Mouse (Mus musculus): ENCODE results near the gene Slc12a5. TPM values are rescaled to one million over a fixed set of nuclear protein-coding genes. Genes with fewer than 3 reads are reported as not detected.
A peak's percentile ranks its signal among the peaks of the same experiment; 100 is the strongest.

The Slc12a5 gene
- 100 to 1,000 TPM; 451 to 495 TPM for total RNA-seq (2021)
- long read RNA-seq, experiment 1, partial matches to known transcripts: 129 of 130 reads
- long read RNA-seq, experiment 1, other reads (novel, unspliced or antisense): 0 of 130 reads
- long read RNA-seq, experiment 2, partial matches to known transcripts: 56 of 109 reads
- long read RNA-seq, experiment 2, other reads (novel, unspliced or antisense): 49 of 109 reads

- peak in 1 of 2 experiments; percentile 64 for DNase-seq (ENCODE audit: low spot score in 2 of 2)
- intact Hi-C loops (cut with DNase I): loop anchor here (5.0 to 10.0 kb wide), 4 partner anchors 71 to 401 kb away; partner anchors contain the start of genes Ncoa5 and Slc35c2
These were observed at the start of gene Slc12a5 for GRCm38 (mm10) chr2:164960716-164961441. Slc12a5 (plus strand) TSS chr2:164960802.

GRCm38 (mm10) chr2:164911086-164912048 is 49.2 kb upstream of the Slc12a5 start, which contains the start of gene Zfp335:
Zfp335 (minus strand) TSS chr2:164911757.
- intact Hi-C loops (cut with DNase I): no loop called here
- peak; percentile 91 to 92 for DNase-seq (ENCODE audit: low spot score in 2 of 2)

GRCm38 (mm10) chr2:164912151-164912550 is 48.5 kb upstream of the Slc12a5 start:
- peak; percentile 69 to 92 for DNase-seq (ENCODE audit: low spot score in 2 of 2)
- intact Hi-C loops (cut with DNase I): no loop called here

- intact Hi-C loops (cut with DNase I): no loop called here
- DNase-seq (ENCODE audit: low spot score in 2 of 2): no peak
These were observed 47.7 kb upstream of the Slc12a5 start for GRCm38 (mm10) chr2:164912749-164913427.

- intact Hi-C loops (cut with DNase I): no loop called here
- peak in 1 of 2 experiments; percentile 62 for DNase-seq (ENCODE audit: low spot score in 2 of 2)
These were observed 47.2 kb upstream of the Slc12a5 start for GRCm38 (mm10) chr2:164913428-164913786.

- no peak for DNase-seq (ENCODE audit: low spot score in 2 of 2)
- intact Hi-C loops (cut with DNase I): no loop called here
These were observed 43.8 kb upstream of the Slc12a5 start for GRCm38 (mm10) chr2:164916820-164917219.

GRCm38 (mm10) chr2:164917371-164917770 is 43.2 kb upstream of the Slc12a5 start:
- intact Hi-C loops (cut with DNase I): no loop called here
- no peak for DNase-seq (ENCODE audit: low spot score in 2 of 2)

- intact Hi-C loops (cut with DNase I): no loop called here
- DNase-seq (ENCODE audit: low spot score in 2 of 2): peak; percentile 32 to 69
These were observed 42.3 kb upstream of the Slc12a5 start for GRCm38 (mm10) chr2:164918325-164918724.

GRCm38 (mm10) chr2:164921984-164922383 is 38.6 kb upstream of the Slc12a5 start:
- intact Hi-C loops (cut with DNase I): loop anchor here (5.0 kb wide), 1 partner anchor 110 kb away; the partner anchor contains the start of gene Ncoa5
- DNase-seq (ENCODE audit: low spot score in 2 of 2): no peak

- DNase-seq (ENCODE audit: low spot score in 2 of 2): no peak
- intact Hi-C loops (cut with DNase I): loop anchor here (5.0 kb wide), 1 partner anchor 109 kb away; the partner anchor contains the start of gene Ncoa5
These were observed 37.3 kb upstream of the Slc12a5 start for GRCm38 (mm10) chr2:164923291-164923690.

GRCm38 (mm10) chr2:164924100-164924857 is 36.3 kb upstream of the Slc12a5 start:
- intact Hi-C loops (cut with DNase I): loop anchor here (5.0 kb wide), 1 partner anchor 108 kb away; the partner anchor contains the start of gene Ncoa5
- peak; percentile 94 to 96 for DNase-seq (ENCODE audit: low spot score in 2 of 2)

GRCm38 (mm10) chr2:164930706-164931581 is 29.7 kb upstream of the Slc12a5 start:
- no peak for DNase-seq (ENCODE audit: low spot score in 2 of 2)
- intact Hi-C loops (cut with DNase I): no loop called here

GRCm38 (mm10) chr2:164933534-164933933 is 27.1 kb upstream of the Slc12a5 start:
- no peak for DNase-seq (ENCODE audit: low spot score in 2 of 2)
- intact Hi-C loops (cut with DNase I): no loop called here

- intact Hi-C loops (cut with DNase I): no loop called here
- no peak for DNase-seq (ENCODE audit: low spot score in 2 of 2)
These were observed 24.6 kb upstream of the Slc12a5 start for GRCm38 (mm10) chr2:164935991-164936390.

GRCm38 (mm10) chr2:164938146-164939091 is 22.2 kb upstream of the Slc12a5 start:
- DNase-seq (ENCODE audit: low spot score in 2 of 2): peak; percentile 67 to 75
- intact Hi-C loops (cut with DNase I): no loop called here

- DNase-seq (ENCODE audit: low spot score in 2 of 2): peak; percentile 31 to 48
- intact Hi-C loops (cut with DNase I): no loop called here
These were observed 21.5 kb upstream of the Slc12a5 start for GRCm38 (mm10) chr2:164939106-164939505.

All from left cerebral cortex, postnatal 14 days (tissue).